Mouse (Mus musculus) liver, adult 2 months (tissue): Measurements from ENCODE around the gene Sez6l.

Experiments used
- CTCF ChIP-seq: fragments of 200-500 bp; IDR thresholded peaks from 2 replicates; pipeline ENCODE4 v1.5.1; 2011; ENCODE audit warnings: low read depth, low read length, control low read depth
- POLR2A ChIP-seq: fragments of 200-500 bp; IDR thresholded peaks from 2 replicates; pipeline ENCODE4 v1.6.1; 2011; ENCODE audit warnings: low read length, control low read depth; ENCODE audit not compliant: insufficient read depth; ENCODE audit errors: extremely low read depth

- TF ChIP-seq POLR2A (no peak), CTCF (no peak)
Observed at GRCm38 (mm10) chr5:112552786-112553185, 24.2 kb downstream of the Sez6l start.
